ENCODE assay signal across 22 mouse cellular contexts in the genomic region with DNA sequence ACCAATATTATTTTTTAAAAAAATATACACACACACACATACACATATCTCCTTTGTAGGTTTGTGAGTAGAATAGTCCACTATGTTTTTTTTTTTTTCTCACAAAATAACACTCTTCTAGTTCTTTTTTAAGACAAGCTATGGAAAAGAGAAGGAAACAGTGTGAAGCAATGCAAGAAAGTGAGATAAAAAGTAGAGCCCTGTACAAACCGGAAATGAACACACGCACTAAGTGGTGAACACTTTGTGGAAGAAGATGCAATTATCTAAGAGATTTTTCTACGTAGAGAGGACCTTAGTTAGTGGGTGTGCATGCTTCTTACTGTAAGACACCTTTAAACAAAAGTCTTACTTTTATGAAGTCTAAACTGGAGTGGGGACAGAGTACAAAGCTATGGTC. TPM values are rescaled to one million over a fixed set of nuclear protein-coding genes. Genes with fewer than 3 reads are reported as not detected.
"Had no signal": no experiment of that assay in that cellular context is flagged by ENCODE, and none has a peak within 500 bp of the region (broad histone marks: within the 10 kb centered on the region; RNA-seq: fewer than 3 reads in every experiment).

No protein-coding gene starts in this region.

- H3K9ac ChIP-seq: limb, embryonic 13.5 days; liver, embryonic 12.5 days; liver, embryonic 15.5 days; lung, embryonic 15.5 days; midbrain, embryonic 12.5 days; stomach, embryonic 15.5 days had no signal

- H3K4me1 ChIP-seq: limb, embryonic 10.5 days; limb, embryonic 13.5 days; liver, embryonic 12.5 days; liver, embryonic 15.5 days; lung, embryonic 15.5 days; midbrain, embryonic 12.5 days; stomach, embryonic 15.5 days had no signal

- H3K4me2 ChIP-seq: limb, embryonic 13.5 days; liver, embryonic 12.5 days; liver, embryonic 15.5 days; lung, embryonic 15.5 days; midbrain, embryonic 12.5 days; stomach, embryonic 15.5 days had no signal

- H3K36me3 ChIP-seq: limb, embryonic 10.5 days; limb, embryonic 13.5 days; liver, embryonic 12.5 days; liver, embryonic 15.5 days; lung, embryonic 15.5 days; midbrain, embryonic 12.5 days; stomach, embryonic 15.5 days had no signal

- H3K27ac ChIP-seq: limb, embryonic 10.5 days; limb, embryonic 13.5 days; liver, embryonic 12.5 days; liver, embryonic 15.5 days; lung, embryonic 15.5 days; midbrain, embryonic 12.5 days; stomach, embryonic 15.5 days had no signal

- DNase-seq: kidney, adult 18-20 months; kidney, adult 9 months; kidney, postnatal 14 days; kidney, postnatal 4 days; layer of hippocampus, adult 9-11 months; liver; lung, adult 18-20 months; lung, postnatal 10 days; lung, postnatal 36 days; right cerebral cortex, adult 18-20 months; right cerebral cortex, postnatal 25 days; spleen, adult 18-20 months; thymus, postnatal 36 days had no signal

- H3K4me3 ChIP-seq: limb, embryonic 10.5 days; limb, embryonic 13.5 days; liver, embryonic 12.5 days; liver, embryonic 15.5 days; lung, embryonic 15.5 days; midbrain, embryonic 12.5 days; stomach, embryonic 15.5 days had no signal

- ATAC-seq: liver, embryonic 12.5 days; midbrain, embryonic 16.5 days had no signal

- H3K9me3 ChIP-seq: limb, embryonic 10.5 days; limb, embryonic 13.5 days; liver, embryonic 12.5 days; liver, embryonic 15.5 days; lung, embryonic 15.5 days; midbrain, embryonic 12.5 days; stomach, embryonic 15.5 days had no signal

- H3K27me3 ChIP-seq: limb, embryonic 13.5 days; liver, embryonic 12.5 days; liver, embryonic 15.5 days; lung, embryonic 15.5 days; midbrain, embryonic 12.5 days; stomach, embryonic 15.5 days had no signal

RNA-seq across cellular contexts. Expression of gene Cav1, which starts 58.5 kb away (rescaled TPM):
- total RNA-seq: monocyte, adult 5-6 weeks had no signal
